Mouse (Mus musculus) heart, postnatal 0 days (tissue): ENCODE measurements around the gene Tenm3.

Experiments
- CTCF ChIP-seq: IDR thresholded peaks from 2 replicates; pipeline ENCODE4 v1.5.1; 2016; ENCODE audit warnings: antibody characterized with exemption, control low read depth, low read depth
- EP300 ChIP-seq: IDR thresholded peaks from 2 replicates; pipeline ENCODE4 v1.6.1; 2016; ENCODE audit warnings: antibody characterized with exemption, low read depth

GRCm38 (mm10) chr8:48728833-48729690 is 114.7 kb downstream of the Tenm3 start:
- no peak for TF ChIP-seq CTCF
- TF ChIP-seq EP300, result no peak
